Mouse (Mus musculus): ENCODE data around the gene Ttc7b. TPM values are rescaled to one million over a fixed set of nuclear protein-coding genes. Genes with fewer than 3 reads are reported as not detected.

Gene Ttc7b
- polyA plus RNA-seq, 1 experiment: 18.2 TPM

DNA sequence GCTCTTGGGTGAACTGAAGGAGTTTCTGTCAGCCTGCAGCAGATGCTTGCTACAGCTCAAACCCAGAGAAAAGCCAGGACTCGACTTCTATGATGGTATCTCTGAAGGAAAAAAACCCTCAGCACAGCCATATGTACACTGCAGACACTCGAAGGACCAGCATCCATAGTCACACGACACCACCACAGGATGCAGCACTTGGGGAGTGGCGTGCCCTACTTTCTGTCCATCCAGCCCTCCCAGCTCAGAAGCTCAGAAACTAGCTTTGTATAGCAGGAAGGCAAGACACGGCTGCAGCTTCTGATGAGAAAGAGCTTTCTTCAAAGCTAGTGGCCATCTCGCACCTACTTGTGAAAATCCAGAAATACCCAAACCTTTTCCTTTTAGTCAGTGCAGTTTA lies 104.8 kb downstream of the Ttc7b start:
- Histone ChIP-seq H3K4me2 (ENCODE audit: low read depth) (no peak overlapping the region), H3K36me3 (ENCODE audit: control insufficient read depth, insufficient read depth) (peaks cover 3% of the 10 kb centered on the region), H3ac (ENCODE audit: control insufficient read depth, insufficient read length) (no peak overlapping the region), H3K27me3 (ENCODE audit: control insufficient read depth, insufficient read depth, insufficient read length) (no peaks in the 10 kb centered on the region), H3K4me3 (no peak overlapping the region), H3K79me2 (ENCODE audit: control insufficient read depth, insufficient read depth) (no peaks in the 10 kb centered on the region)
- TF ChIP-seq TCF3 (IDR thresholded peaks at IDR 0.05; ENCODE audit: insufficient read length, low read depth): no peak
- TF ChIP-seq REST (IDR thresholded peaks at IDR 0.05; ENCODE audit: insufficient read depth, insufficient read length): no peak
- TF ChIP-seq POLR2A (IDR thresholded peaks at IDR 0.05; ENCODE audit: insufficient read length, low read depth): no peak

- H3K4me2 ChIP-seq (ENCODE audit: low read depth): no peak overlapping the region
- no peaks in the 10 kb centered on the region for H3K27me3 ChIP-seq (ENCODE audit: control insufficient read depth, insufficient read depth, insufficient read length)
- peaks cover 3% of the 10 kb centered on the region for H3K36me3 ChIP-seq (ENCODE audit: control insufficient read depth, insufficient read depth)
- H3ac ChIP-seq (ENCODE audit: control insufficient read depth, insufficient read length): no peak overlapping the region
- no peak overlapping the region for H3K4me3 ChIP-seq
- no peak for TF ChIP-seq MYOG (IDR thresholded peaks at IDR 0.05; ENCODE audit: control insufficient read depth in 1 of 3, insufficient read depth in 1 of 3, insufficient read length in 2 of 3, low read depth in 2 of 3)
- no peak for TF ChIP-seq E2F4 (IDR thresholded peaks at IDR 0.05; ENCODE audit: insufficient read depth)
- H3K79me2 ChIP-seq (ENCODE audit: control insufficient read depth, insufficient read depth): no peaks in the 10 kb centered on the region
Observed at GRCm38 (mm10) chr12:100414717-100415398, 105.8 kb downstream of the Ttc7b start.

DNA sequence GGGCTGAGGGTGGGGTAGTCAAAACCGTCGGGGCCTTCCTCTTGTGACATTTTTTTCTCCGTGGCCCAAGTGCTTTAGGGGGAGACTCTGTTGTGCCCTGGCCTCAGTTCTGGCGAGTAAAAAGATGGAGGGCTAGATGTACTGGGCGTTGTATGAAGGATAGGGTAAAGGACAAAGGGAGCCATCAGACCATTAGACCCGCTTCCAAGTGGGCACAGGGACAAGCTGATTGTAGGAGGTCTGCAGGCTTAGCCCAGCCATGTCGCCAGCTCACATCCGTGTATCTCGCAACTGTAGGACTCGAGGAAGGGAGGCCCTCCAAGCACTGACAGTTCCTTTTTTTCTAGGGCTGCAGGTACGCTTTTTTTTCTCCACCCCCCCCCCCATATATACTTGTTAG lies 111.9 kb downstream of the Ttc7b start:
- Histone ChIP-seq H3K36me3 (ENCODE audit: control insufficient read depth, insufficient read depth) (peaks cover 3% of the 10 kb centered on the region), H3ac (ENCODE audit: control insufficient read depth, insufficient read length) (no peak overlapping the region), H3K79me2 (ENCODE audit: control insufficient read depth, insufficient read depth) (no peaks in the 10 kb centered on the region), H3K27me3 (ENCODE audit: control insufficient read depth, insufficient read depth, insufficient read length) (no peaks in the 10 kb centered on the region), H3K4me2 (ENCODE audit: low read depth) (no peak overlapping the region), H3K4me3 (no peak overlapping the region)
- TF ChIP-seq MYOG (IDR thresholded peaks at IDR 0.05; ENCODE audit: control insufficient read depth in 1 of 3, insufficient read depth in 1 of 3, insufficient read length in 2 of 3, low read depth in 2 of 3) (no peak), REST (IDR thresholded peaks at IDR 0.05; ENCODE audit: insufficient read depth, insufficient read length) (no peak), CEBPB (IDR thresholded peaks at IDR 0.05; ENCODE audit: insufficient read depth, poor library complexity, severe bottlenecking) (no peak), POLR2A (IDR thresholded peaks at IDR 0.05; ENCODE audit: insufficient read length, low read depth) (no peak), MAX (IDR thresholded peaks at IDR 0.05; ENCODE audit: low read depth) (no peak), E2F4 (IDR thresholded peaks at IDR 0.05; ENCODE audit: insufficient read depth) (no peak)

GRCm38 (mm10) chr12:100408143-100408542 lies 112.5 kb downstream of the Ttc7b start:
- H3K36me3 ChIP-seq (ENCODE audit: control insufficient read depth, insufficient read depth): no peaks in the 10 kb centered on the region
- TF ChIP-seq E2F4 (IDR thresholded peaks at IDR 0.05; ENCODE audit: insufficient read depth) (no peak), REST (IDR thresholded peaks at IDR 0.05; ENCODE audit: insufficient read depth, insufficient read length) (no peak), POLR2AphosphoS2 (IDR thresholded peaks at IDR 0.05; ENCODE audit: insufficient read length, low read depth) (no peak), SRF (IDR thresholded peaks at IDR 0.05; ENCODE audit: control insufficient read depth, insufficient read length, low read depth) (no peak), POLR2A (IDR thresholded peaks at IDR 0.05; ENCODE audit: insufficient read length, low read depth) (no peak), MYOG (IDR thresholded peaks at IDR 0.05; ENCODE audit: control insufficient read depth in 1 of 3, insufficient read depth in 1 of 3, insufficient read length in 2 of 3, low read depth in 2 of 3) (no peak), TCF12 (IDR thresholded peaks at IDR 0.05; ENCODE audit: insufficient read depth, poor library complexity, severe bottlenecking) (no peak), CEBPB (IDR thresholded peaks at IDR 0.05; ENCODE audit: insufficient read depth, poor library complexity, severe bottlenecking) (no peak), MYOD1 (IDR thresholded peaks at IDR 0.05; ENCODE audit: control insufficient read depth in 1 of 3, insufficient read length in 2 of 3, low read depth in 2 of 3) (no peak), USF1 (IDR thresholded peaks at IDR 0.05; ENCODE audit: low read depth) (no peak)
- no peaks in the 10 kb centered on the region for H3K27me3 ChIP-seq (ENCODE audit: control insufficient read depth, insufficient read depth, insufficient read length)
- no peak overlapping the region for H3ac ChIP-seq (ENCODE audit: control insufficient read depth, insufficient read length)
- no peaks in the 10 kb centered on the region for H3K79me2 ChIP-seq (ENCODE audit: control insufficient read depth, insufficient read depth)
- H3K4me3 ChIP-seq: no peak overlapping the region
- no peak overlapping the region for H3K4me2 ChIP-seq (ENCODE audit: low read depth)

DNA sequence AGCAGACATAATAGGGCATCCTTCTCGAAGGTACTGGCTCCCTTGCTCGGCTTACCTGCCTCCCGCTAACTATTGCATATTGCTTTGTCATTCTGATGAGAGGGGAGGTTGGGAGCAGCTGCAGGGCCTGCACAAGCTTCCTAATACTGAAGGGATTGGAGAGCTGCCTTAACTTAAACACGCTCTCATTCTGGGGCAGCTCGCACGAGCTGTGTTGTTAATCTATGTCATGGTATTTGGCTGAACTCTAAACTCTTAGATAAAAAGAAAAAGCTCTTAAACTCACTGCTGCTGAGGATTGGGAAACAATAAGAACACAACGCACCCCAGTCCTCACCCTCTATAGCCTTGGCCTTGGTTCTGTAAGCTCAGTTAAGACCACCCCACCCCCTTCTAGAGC lies 113.3 kb downstream of the Ttc7b start:
- no peaks in the 10 kb centered on the region for H3K79me2 ChIP-seq (ENCODE audit: control insufficient read depth, insufficient read depth)
- H3K4me2 ChIP-seq (ENCODE audit: low read depth): no peak overlapping the region
- TF ChIP-seq TCF3 (IDR thresholded peaks at IDR 0.05; ENCODE audit: insufficient read length, low read depth) (no peak), POLR2AphosphoS2 (IDR thresholded peaks at IDR 0.05; ENCODE audit: insufficient read length, low read depth) (no peak), SRF (IDR thresholded peaks at IDR 0.05; ENCODE audit: control insufficient read depth, insufficient read length, low read depth) (no peak), POLR2A (IDR thresholded peaks at IDR 0.05; ENCODE audit: insufficient read length, low read depth) (no peak), CEBPB (IDR thresholded peaks at IDR 0.05; ENCODE audit: insufficient read depth, poor library complexity, severe bottlenecking) (no peak), MAX (IDR thresholded peaks at IDR 0.05; ENCODE audit: low read depth) (no peak), USF1 (IDR thresholded peaks at IDR 0.05; ENCODE audit: low read depth) (no peak), REST (IDR thresholded peaks at IDR 0.05; ENCODE audit: insufficient read depth, insufficient read length) (no peak), MYOD1 (IDR thresholded peaks at IDR 0.05; ENCODE audit: control insufficient read depth in 1 of 3, insufficient read length in 2 of 3, low read depth in 2 of 3) (no peak), TCF12 (IDR thresholded peaks at IDR 0.05; ENCODE audit: insufficient read depth, poor library complexity, severe bottlenecking) (no peak), E2F4 (IDR thresholded peaks at IDR 0.05; ENCODE audit: insufficient read depth) (no peak), MYOG (IDR thresholded peaks at IDR 0.05; ENCODE audit: control insufficient read depth in 1 of 3, insufficient read depth in 1 of 3, insufficient read length in 2 of 3, low read depth in 2 of 3) (no peak)
- no peak overlapping the region for H3K4me3 ChIP-seq
- no peak overlapping the region for H3ac ChIP-seq (ENCODE audit: control insufficient read depth, insufficient read length)
- no peaks in the 10 kb centered on the region for H3K27me3 ChIP-seq (ENCODE audit: control insufficient read depth, insufficient read depth, insufficient read length)
- H3K36me3 ChIP-seq (ENCODE audit: control insufficient read depth, insufficient read depth): no peaks in the 10 kb centered on the region
